In genomic region chr8:10831277-10831676, GRCm38 (mm10) we compare ENCODE assay signal across 28 mouse cellular contexts.
A peak's percentile ranks its signal among the peaks of the same experiment; 100 is the strongest.
DNase-seq lines count a peak whose midpoint lies in the region; ATAC-seq and TF ChIP-seq lines count a peak whose summit lies in the region.
"Had no signal": no experiment of that assay in that cellular context is flagged by ENCODE, and none has a peak within 500 bp of the region (broad histone marks: within the 10 kb centered on the region; RNA-seq: fewer than 3 reads in every experiment).

No protein-coding gene starts in this region.

- H3K4me1 ChIP-seq in liver, postnatal 0 days (ENCODE audit: insufficient read depth): no peaks in the 10 kb centered on the region
- no peaks in the 10 kb centered on the region; the same call in 1 of the 2 replicates for H3K4me1 ChIP-seq in liver, embryonic 11.5 days (replicated peaks; ENCODE audit: control insufficient read depth, insufficient read depth, low read length)
- peaks cover 2% of the 10 kb centered on the region; the same call in 1 of the 2 replicates for H3K4me1 ChIP-seq in small intestine, adult 2 months (ENCODE audit: control insufficient read depth, insufficient read depth, insufficient read length, low read length)
- H3K4me1 ChIP-seq: heart, embryonic 15.5 days; intestine, embryonic 15.5 days; midbrain, embryonic 15.5 days had no signal

- H3K9me3 ChIP-seq in liver, postnatal 0 days (ENCODE audit: low read length): no peaks in the 10 kb centered on the region
- H3K9me3 ChIP-seq in liver, embryonic 11.5 days (ENCODE audit: control insufficient read depth, low read length): no peaks in the 10 kb centered on the region
- H3K9me3 ChIP-seq: forebrain, embryonic 13.5 days; heart, embryonic 10.5 days; heart, embryonic 15.5 days; hindbrain, embryonic 12.5 days; intestine, embryonic 15.5 days; limb, embryonic 13.5 days; liver, embryonic 12.5 days; midbrain, embryonic 10.5 days; midbrain, embryonic 15.5 days had no signal

- H3K79me2 ChIP-seq in macrophage (ENCODE audit: inconsistent target): no peaks in the 10 kb centered on the region

- H3K36me3 ChIP-seq in liver, postnatal 0 days (replicated peaks; ENCODE audit: insufficient read depth, low read length): no peaks in the 10 kb centered on the region
- H3K36me3 ChIP-seq in liver, embryonic 11.5 days (ENCODE audit: control insufficient read depth, insufficient read depth, low read length): no peaks in the 10 kb centered on the region
- H3K36me3 ChIP-seq in macrophage (ENCODE audit: inconsistent target): no peaks in the 10 kb centered on the region
- no peaks in the 10 kb centered on the region for H3K36me3 ChIP-seq in small intestine, adult 2 months (ENCODE audit: control insufficient read depth, insufficient read depth, low read length)
- H3K36me3 ChIP-seq in splenic B cell, adult 2 months (ENCODE audit: control insufficient read depth, insufficient read depth, low read length, poor library complexity, severe bottlenecking): no peaks in the 10 kb centered on the region
- H3K36me3 ChIP-seq: heart, embryonic 10.5 days; heart, embryonic 15.5 days; hindbrain, embryonic 12.5 days; intestine, embryonic 15.5 days; limb, embryonic 13.5 days; liver, embryonic 12.5 days; midbrain, embryonic 10.5 days; midbrain, embryonic 15.5 days had no signal

- DNase-seq in liver, postnatal 0 days: no peak
- no peak for DNase-seq in liver, embryonic 11.5 days (ENCODE audit: low spot score)
- DNase-seq in splenic B cell, adult 2 months (ENCODE audit: low read depth, low spot score): peak; percentile 84
- no peak for DNase-seq in frontal cortex, postnatal 36 days (ENCODE audit: low spot score in 2 of 2)
- no peak for DNase-seq in embryo, embryonic 10 days (ENCODE audit: low spot score)
- DNase-seq in embryo, embryonic 11 days: no peak
- DNase-seq: adrenal gland, adult 2 months; cerebellum, adult 8-10 months; cerebellum, postnatal 36 days; heart, postnatal 36 days; kidney, adult 2 months; right cerebral cortex, adult 18-20 months had no signal

- no peak for TF ChIP-seq POLR2A in small intestine, adult 2 months (IDR thresholded peaks at IDR 0.05; ENCODE audit: low read depth, low read length)

- no peak overlapping the region for H3K4me3 ChIP-seq in liver, postnatal 0 days (ENCODE audit: low read depth, low read length)
- no peak overlapping the region for H3K4me3 ChIP-seq in liver, embryonic 11.5 days (ENCODE audit: low read depth, low read length)
- H3K4me3 ChIP-seq in macrophage (ENCODE audit: inconsistent target): no peak overlapping the region
- H3K4me3 ChIP-seq in small intestine, adult 2 months (ENCODE audit: low read depth, low read length): no peak overlapping the region
- H3K4me3 ChIP-seq: forebrain, embryonic 13.5 days; heart, embryonic 10.5 days; heart, embryonic 15.5 days; hindbrain, embryonic 12.5 days; intestine, embryonic 15.5 days; layer of hippocampus, adult 2 months; limb, embryonic 13.5 days; liver, embryonic 12.5 days; midbrain, embryonic 10.5 days; midbrain, embryonic 15.5 days had no signal

- WGBS in liver, postnatal 0 days (ENCODE audit: insufficient replicate concordance): 69% methylated on average over 6 of the region's 6 CpGs
- WGBS in liver, embryonic 11.5 days: 77% methylated on average over 6 of the region's 6 CpGs
- WGBS in macrophage (ENCODE audit: missing documents): 49% methylated on average over 6 of the region's 6 CpGs
- 71% methylated on average over 6 of the region's 6 CpGs for WGBS in small intestine, adult 2 months

- H3K4me2 ChIP-seq in liver, postnatal 0 days (ENCODE audit: low read depth, low read length): no peak overlapping the region
- no peak overlapping the region for H3K4me2 ChIP-seq in liver, embryonic 11.5 days
- H3K4me2 ChIP-seq: forebrain, embryonic 13.5 days; heart, embryonic 15.5 days; hindbrain, embryonic 12.5 days; intestine, embryonic 15.5 days; limb, embryonic 13.5 days; liver, embryonic 12.5 days; midbrain, embryonic 15.5 days had no signal

- ATAC-seq in liver, postnatal 0 days: no peak
- ATAC-seq in liver, embryonic 11.5 days (replicated peaks; ENCODE audit: low FRiP score): no peak
- ATAC-seq: activated CD4-positive, CD25-positive, alpha-beta regulatory T cell, adult 4 months; CD4-positive, CD25-positive, alpha-beta regulatory T cell, adult 4 months; forebrain, embryonic 13.5 days; hindbrain, postnatal 0 days; intestine, embryonic 15.5 days; liver, embryonic 12.5 days; lung, postnatal 0 days; midbrain, embryonic 15.5 days had no signal

- H3K9ac ChIP-seq in liver, postnatal 0 days (replicated peaks): no peak overlapping the region
- H3K9ac ChIP-seq in liver, embryonic 11.5 days (ENCODE audit: low read depth, low read length): no peak overlapping the region
- H3K9ac ChIP-seq: forebrain, embryonic 13.5 days; heart, embryonic 15.5 days; hindbrain, embryonic 12.5 days; intestine, embryonic 15.5 days; limb, embryonic 13.5 days; liver, embryonic 12.5 days; midbrain, embryonic 15.5 days had no signal

- no peak for TF ChIP-seq EP300 in liver, postnatal 0 days (IDR thresholded peaks at IDR 0.05; ENCODE audit: low read depth)

- no peak for TF ChIP-seq CTCF in liver, postnatal 0 days (IDR thresholded peaks at IDR 0.05; ENCODE audit: low read depth)
- no peak for TF ChIP-seq CTCF in small intestine, adult 2 months (IDR thresholded peaks at IDR 0.05; ENCODE audit: extremely low read depth, insufficient read length, insufficient replicate concordance, low read depth, low read length)

- no peaks in the 10 kb centered on the region for H3K27me3 ChIP-seq in liver, postnatal 0 days (ENCODE audit: insufficient read depth, low read length)
- no peaks in the 10 kb centered on the region for H3K27me3 ChIP-seq in liver, embryonic 11.5 days (replicated peaks; ENCODE audit: control insufficient read depth, insufficient read depth, low read length)
- H3K27me3 ChIP-seq in small intestine, adult 2 months (ENCODE audit: control insufficient read depth, insufficient read depth, low read length): no peaks in the 10 kb centered on the region
- no peaks in the 10 kb centered on the region for H3K27me3 ChIP-seq in splenic B cell, adult 2 months (ENCODE audit: control insufficient read depth, insufficient read depth, low read length, poor library complexity, severe bottlenecking)
- H3K27me3 ChIP-seq: forebrain, embryonic 13.5 days; hindbrain, embryonic 12.5 days; intestine, embryonic 15.5 days; midbrain, embryonic 15.5 days had no signal

- peak overlapping the region; percentile 66 for H3K27ac ChIP-seq in liver, postnatal 0 days (ENCODE audit: low read depth)
- H3K27ac ChIP-seq in liver, embryonic 11.5 days (ENCODE audit: low read depth, low read length): no peak overlapping the region
- peak overlapping the region; percentile 14; the same call in 1 of the 2 replicates for H3K27ac ChIP-seq in macrophage
- peak overlapping the region; percentile 75 for H3K27ac ChIP-seq in small intestine, adult 2 months (ENCODE audit: insufficient read depth, low read depth, low read length)
- H3K27ac ChIP-seq: forebrain, embryonic 13.5 days; heart, embryonic 10.5 days; heart, embryonic 15.5 days; hindbrain, embryonic 12.5 days; hindbrain, postnatal 0 days; intestine, embryonic 15.5 days; layer of hippocampus, adult 2 months; limb, embryonic 13.5 days; liver, embryonic 12.5 days; midbrain, embryonic 10.5 days; midbrain, embryonic 15.5 days had no signal
